Mouse (Mus musculus) hindbrain, embryonic 10.5 days (tissue): ENCODE measurements around the gene Alkbh2. TPM values are rescaled to one million over a fixed set of nuclear protein-coding genes. Genes with fewer than 3 reads are reported as not detected.
A peak's percentile ranks its signal among the peaks of the same experiment; 100 is the strongest.

Source experiments
- DNase-seq: peaks from one replicate; pipeline ENCODE4 v3.0.0-alpha.2; 2017; ENCODE audit warnings: low spot score
- H3K27ac ChIP-seq: fragments of 300-500 bp; sonication (generic); 2 replicates; pipeline ENCODE4 v1.5.1; 2016; ENCODE audit warnings: mild to moderate bottlenecking, moderate library complexity
- H3K27me3 ChIP-seq: fragments of 300-500 bp; sonication (generic); 2 replicates; pipeline ENCODE4 v1.6.1; 2016; ENCODE audit warnings: mild to moderate bottlenecking; ENCODE audit not compliant: poor library complexity, insufficient read depth, severe bottlenecking
- H3K36me3 ChIP-seq: fragments of 300-500 bp; sonication (generic); 2 replicates; pipeline ENCODE4 v1.6.1; 2016; ENCODE audit warnings: mild to moderate bottlenecking, moderate library complexity
- H3K4me1 ChIP-seq: fragments of 300-500 bp; sonication (generic); replicated peaks from 2 replicates; pipeline ENCODE4 v1.6.1; 2016; ENCODE audit warnings: mild to moderate bottlenecking
- H3K4me3 ChIP-seq: fragments of 300-500 bp; sonication (generic); 2 replicates; pipeline ENCODE4 v1.5.1; 2016; ENCODE audit warnings: mild to moderate bottlenecking, moderate library complexity
- H3K9me3 ChIP-seq: fragments of 300-500 bp; sonication (generic); 2 replicates; pipeline ENCODE4 v1.6.1; 2016; ENCODE audit warnings: mild to moderate bottlenecking, moderate library complexity
- WGBS: fragments of 180-500 bp; shearing (Covaris S2); methylation state at CpG from one replicate; pipeline ENCODE4 v1.1.7; 2016; 5-methylcytosine and 5-hydroxymethylcytosine counted together
- polyA plus RNA-seq: library from polyadenylated mRNA; unstranded; fragments of >200 nt; fragmentation: Nextera tagmentation; extraction: Ambion mirVana; gene quantifications from 2 replicates; pipeline ENCODE4 v1.2.1, GENCODE M21; 2016

Alkbh2 gene
- 13.1 and 13.4 TPM in 2 replicates for polyA plus RNA-seq

GRCm38 (mm10) chr5:114127374-114128349, at the start of gene Alkbh2:
TSS of gene Alkbh2 (minus strand) at chr5:114128218.
- H3K27me3 ChIP-seq, result no peaks in the 10 kb centered on the region
- H3K4me1 ChIP-seq, result peaks cover 44% of the 10 kb centered on the region
- peaks cover 37% of the 10 kb centered on the region for H3K36me3 ChIP-seq
- H3K9me3 ChIP-seq, result no peaks in the 10 kb centered on the region
- peak; percentile 93 for DNase-seq
- peak within 1 kb of the TSS; percentile 76 for H3K4me3 ChIP-seq
- under 1% methylated on average over 69 of the region's 69 CpGs for WGBS
- H3K27ac ChIP-seq, result peak within 1 kb of the TSS; percentile 92

- peak overlapping the region; percentile 54 for H3K4me3 ChIP-seq
- H3K9me3 ChIP-seq, result no peaks in the 10 kb centered on the region
- no peaks in the 10 kb centered on the region for H3K36me3 ChIP-seq
- 59% methylated on average over 8 of the region's 8 CpGs for WGBS
- no peak overlapping the region for H3K27ac ChIP-seq
- DNase-seq, result no peak
- peaks cover 22% of the 10 kb centered on the region for H3K4me1 ChIP-seq
- H3K27me3 ChIP-seq, result peaks cover 13% of the 10 kb centered on the region; the same call in 1 of the 2 replicates
These were observed 48.8 kb upstream of the Alkbh2 start for GRCm38 (mm10) chr5:114176548-114177400.

- WGBS, result under 1% methylated on average over 26 of the region's 26 CpGs
- Histone ChIP-seq H3K27me3 (peaks cover 13% of the 10 kb centered on the region; the same call in 1 of the 2 replicates), H3K4me3 (peak overlapping the region; percentile 54), H3K36me3 (no peaks in the 10 kb centered on the region), H3K27ac (peak overlapping the region; percentile 36; the same call in 1 of the 2 replicates), H3K4me1 (peaks cover 22% of the 10 kb centered on the region), H3K9me3 (no peaks in the 10 kb centered on the region)
- peak; percentile 94 for DNase-seq
These were observed 47.7 kb upstream of the Alkbh2 start for GRCm38 (mm10) chr5:114175596-114176171.

GRCm38 (mm10) chr5:114174639-114175038, 46.6 kb upstream of the Alkbh2 start:
- no peaks in the 10 kb centered on the region for H3K9me3 ChIP-seq
- DNase-seq, result peak; percentile 78
- H3K27ac ChIP-seq, result no peak overlapping the region
- peaks cover 13% of the 10 kb centered on the region; the same call in 1 of the 2 replicates for H3K27me3 ChIP-seq
- no peaks in the 10 kb centered on the region for H3K36me3 ChIP-seq
- 16% methylated on average over 16 of the region's 16 CpGs for WGBS
- H3K4me1 ChIP-seq, result peaks cover 22% of the 10 kb centered on the region
- H3K4me3 ChIP-seq, result no peak overlapping the region

GRCm38 (mm10) chr5:114173877-114174581, 46.0 kb upstream of the Alkbh2 start:
- Histone ChIP-seq H3K27ac (no peak overlapping the region), H3K9me3 (no peaks in the 10 kb centered on the region), H3K27me3 (peaks cover 13% of the 10 kb centered on the region; the same call in 1 of the 2 replicates), H3K36me3 (no peaks in the 10 kb centered on the region), H3K4me1 (peaks cover 22% of the 10 kb centered on the region), H3K4me3 (no peak overlapping the region)
- WGBS, result 37% methylated on average over 16 of the region's 16 CpGs
- no peak for DNase-seq

- Histone ChIP-seq H3K4me1 (peaks cover 22% of the 10 kb centered on the region), H3K27me3 (peaks cover 13% of the 10 kb centered on the region; the same call in 1 of the 2 replicates), H3K4me3 (no peak overlapping the region), H3K27ac (no peak overlapping the region), H3K9me3 (no peaks in the 10 kb centered on the region), H3K36me3 (no peaks in the 10 kb centered on the region)
- no peak for DNase-seq
- WGBS, result 76% methylated on average over 7 of the region's 7 CpGs
These were observed 45.4 kb upstream of the Alkbh2 start for GRCm38 (mm10) chr5:114173458-114173857.

- no peak for DNase-seq
- Histone ChIP-seq H3K27me3 (peaks cover 13% of the 10 kb centered on the region; the same call in 1 of the 2 replicates), H3K9me3 (no peaks in the 10 kb centered on the region), H3K36me3 (no peaks in the 10 kb centered on the region), H3K27ac (no peak overlapping the region), H3K4me3 (no peak overlapping the region), H3K4me1 (peaks cover 22% of the 10 kb centered on the region)
- 87% methylated on average over 3 of the region's 3 CpGs for WGBS
These were observed 44.9 kb upstream of the Alkbh2 start for GRCm38 (mm10) chr5:114172936-114173335.

GRCm38 (mm10) chr5:114170345-114170744, 42.3 kb upstream of the Alkbh2 start:
- H3K4me1 ChIP-seq, result peaks cover 10% of the 10 kb centered on the region
- H3K27ac ChIP-seq, result no peak overlapping the region
- 83% methylated on average over 7 of the region's 7 CpGs for WGBS
- no peak for DNase-seq
- H3K27me3 ChIP-seq, result peaks cover 13% of the 10 kb centered on the region; the same call in 1 of the 2 replicates
- H3K36me3 ChIP-seq, result no peaks in the 10 kb centered on the region
- no peak overlapping the region for H3K4me3 ChIP-seq
- no peaks in the 10 kb centered on the region for H3K9me3 ChIP-seq

GRCm38 (mm10) chr5:114163117-114163696, 35.2 kb upstream of the Alkbh2 start:
- no peaks in the 10 kb centered on the region for H3K9me3 ChIP-seq
- H3K4me3 ChIP-seq, result no peak overlapping the region
- no peak for DNase-seq
- H3K36me3 ChIP-seq, result no peaks in the 10 kb centered on the region
- H3K4me1 ChIP-seq, result no peaks in the 10 kb centered on the region; the same call in 1 of the 2 replicates
- H3K27me3 ChIP-seq, result no peaks in the 10 kb centered on the region; the same call in 1 of the 2 replicates
- H3K27ac ChIP-seq, result no peak overlapping the region
- WGBS, result 83% methylated on average over 6 of the region's 6 CpGs

- no peak overlapping the region for H3K27ac ChIP-seq
- WGBS, result 54% methylated on average over 12 of the region's 12 CpGs
- no peaks in the 10 kb centered on the region for H3K36me3 ChIP-seq
- no peak overlapping the region for H3K4me3 ChIP-seq
- H3K4me1 ChIP-seq, result peaks cover under 1% of the 10 kb centered on the region; the same call in 1 of the 2 replicates
- H3K9me3 ChIP-seq, result no peaks in the 10 kb centered on the region
- H3K27me3 ChIP-seq, result no peaks in the 10 kb centered on the region; the same call in 1 of the 2 replicates
- no peak for DNase-seq
These were observed 34.2 kb upstream of the Alkbh2 start for GRCm38 (mm10) chr5:114162106-114162815.

- Histone ChIP-seq H3K4me1 (peaks cover 3% of the 10 kb centered on the region; the same call in 1 of the 2 replicates), H3K4me3 (no peak overlapping the region), H3K27me3 (no peaks in the 10 kb centered on the region; the same call in 1 of the 2 replicates), H3K36me3 (no peaks in the 10 kb centered on the region), H3K27ac (no peak overlapping the region), H3K9me3 (no peaks in the 10 kb centered on the region)
- DNase-seq, result no peak
- 78% methylated on average over 6 of the region's 6 CpGs for WGBS
These were observed 33.4 kb upstream of the Alkbh2 start for GRCm38 (mm10) chr5:114161424-114161823.
